Mouse (Mus musculus): Measurements from ENCODE around the gene Efcc1. TPM values are rescaled to one million over a fixed set of nuclear protein-coding genes. Genes with fewer than 3 reads are reported as not detected.

Efcc1 gene
- total RNA-seq, 2 experiments from 2014 or later, result 2.8 to 3.0 TPM

DNA sequence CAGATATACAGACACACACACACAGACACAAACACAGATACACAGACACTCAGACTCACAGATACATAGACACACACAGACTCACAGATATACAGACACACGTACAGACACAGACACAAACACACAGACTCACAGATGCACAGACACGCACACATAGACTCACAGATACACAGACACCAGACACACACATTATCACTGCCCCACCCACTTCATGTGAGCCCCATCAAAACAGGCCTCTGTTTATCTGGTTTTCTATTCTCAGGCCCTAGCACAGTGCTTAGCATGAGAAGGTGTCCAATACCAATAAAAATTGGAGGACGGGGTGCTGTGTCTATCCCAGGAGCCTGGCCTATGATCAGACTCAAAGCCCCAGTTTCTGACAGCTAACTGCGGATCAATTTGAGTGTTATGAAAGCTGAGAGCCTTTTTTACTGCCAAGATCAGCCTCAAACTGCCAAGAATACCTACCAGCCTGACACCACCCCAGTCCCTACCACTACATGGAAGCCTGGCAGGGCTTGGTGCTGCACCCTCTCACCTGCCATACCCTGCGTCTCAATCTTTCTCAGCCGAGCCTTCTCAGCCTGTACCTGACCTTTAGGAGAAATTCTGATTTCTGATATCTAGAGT is 65.7 kb downstream of the Efcc1 start:
- DNase-seq, result no peak

DNA sequence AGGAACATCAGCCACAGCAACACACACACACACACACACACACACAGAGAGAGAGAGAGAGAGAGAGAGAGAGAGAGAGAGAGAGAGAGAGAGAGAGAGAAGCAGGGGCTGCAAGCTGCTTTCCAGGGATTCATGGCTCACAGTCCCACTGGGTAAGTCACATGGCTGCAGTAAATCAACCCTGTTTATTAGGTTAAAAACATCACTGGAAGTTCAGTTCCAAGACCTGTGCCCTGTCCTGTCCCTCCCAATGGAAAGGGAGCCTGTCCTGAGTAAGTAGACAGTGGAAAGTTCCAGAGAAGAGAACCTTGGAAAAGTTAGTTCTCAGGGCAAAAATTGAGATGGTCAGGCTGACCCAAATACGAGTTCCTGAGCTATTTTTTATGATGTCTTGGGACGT is 66.7 kb downstream of the Efcc1 start:
- intact Hi-C loops (cut with DNase I), result no loop called here
- no peak for DNase-seq

More for the DNA sequence above, 65.7 kb downstream of the Efcc1 start:
- intact Hi-C loops (cut with DNase I), result no loop called here

DNA sequence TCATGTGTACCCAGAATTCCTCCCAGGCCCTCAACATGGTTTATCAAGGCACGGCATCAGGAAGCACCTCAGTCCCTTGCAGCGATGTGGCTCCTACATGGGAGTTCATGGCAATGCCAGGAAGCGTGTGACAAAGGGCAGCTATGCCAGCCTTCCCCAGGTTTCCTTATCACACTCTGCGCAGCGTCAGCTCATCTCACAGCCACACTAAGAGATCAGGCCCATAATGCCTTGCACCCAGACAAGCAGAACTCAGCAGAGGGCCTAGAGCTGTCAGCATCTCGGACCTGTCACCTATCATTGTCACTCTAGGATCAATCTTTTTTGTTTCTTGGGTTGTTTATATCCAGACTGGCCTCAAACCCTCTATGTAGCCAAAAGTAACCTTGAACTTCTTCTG is 68.9 kb downstream of the Efcc1 start:
- DNase-seq, result no peak
- intact Hi-C loops (cut with DNase I), result no loop called here

- DNase-seq, result no peak
- intact Hi-C loops (cut with DNase I), result no loop called here
Observed at GRCm38 (mm10) chr6:87802462-87802861, 71.8 kb downstream of the Efcc1 start.

DNA sequence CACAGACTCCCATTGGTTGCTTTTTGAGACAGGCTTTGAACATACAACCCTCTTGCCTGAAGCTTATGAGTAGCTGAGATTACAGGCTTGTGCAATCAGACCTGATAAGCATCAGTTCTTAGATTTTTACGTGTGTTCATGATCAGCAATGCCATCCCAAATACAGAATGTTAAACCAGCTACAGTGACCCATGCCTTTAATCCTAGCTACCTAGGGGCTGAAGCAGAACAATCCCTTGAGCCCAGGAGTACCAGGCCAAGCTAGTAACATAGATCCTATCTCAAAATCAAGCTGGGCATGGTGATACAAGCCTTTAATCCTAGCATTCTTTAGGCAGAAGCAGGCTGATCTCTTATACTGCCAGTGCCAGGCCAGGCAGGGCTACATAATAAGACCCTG is 73.4 kb downstream of the Efcc1 start:
- DNase-seq, result no peak
- intact Hi-C loops (cut with DNase I), result no loop called here

DNA sequence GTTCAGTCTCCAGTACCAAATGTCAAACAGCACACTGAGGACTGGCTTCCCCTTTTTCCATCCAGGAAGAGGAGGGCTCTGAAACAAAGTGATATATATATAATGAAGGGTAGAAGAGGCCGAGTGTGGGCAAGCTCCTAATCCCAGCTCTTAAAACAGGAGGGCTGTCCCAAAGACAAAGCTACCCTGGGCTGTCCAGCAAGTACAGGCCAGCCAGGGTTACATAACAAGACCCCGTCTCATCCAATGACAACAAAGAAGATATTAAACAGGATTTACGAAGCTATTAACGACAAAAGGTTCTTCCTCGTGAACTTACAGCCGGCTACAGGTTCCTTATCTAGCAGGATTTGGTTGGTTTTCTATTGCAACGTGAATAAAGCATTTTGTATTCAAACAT is 74.2 kb downstream of the Efcc1 start:
- DNase-seq, result no peak
- intact Hi-C loops (cut with DNase I), result no loop called here

GRCm38 (mm10) chr6:87805448-87805847 is 74.8 kb downstream of the Efcc1 start:
- intact Hi-C loops (cut with DNase I), result no loop called here
- no peak for DNase-seq

Other genes with a start within 250 kb of the Efcc1 start
- gene Arhgap25, start 197.6 kb upstream of the Efcc1 start, total RNA-seq (2021), result 1 to 10 TPM; 5.2 to 6.5 TPM
- 1 to 10 TPM in 1 of 2 experiments, under 1 TPM in 1; 0.97 to 1.2 TPM for gene Prokr1, start 140.1 kb upstream of the Efcc1 start, total RNA-seq (2021)
- gene Aplf, start 58.7 kb upstream of the Efcc1 start, total RNA-seq (2021), result 1 to 10 TPM; 2.3 to 3.4 TPM
- 1 to 10 TPM in 1 of 2 experiments, under 1 TPM in 1; 0.72 to 1.3 TPM for gene Gp9, start 47.2 kb downstream of the Efcc1 start, total RNA-seq (2021)
- 10 to 100 TPM; 16.9 to 26.4 TPM for gene Rab43, start 81.3 kb downstream of the Efcc1 start, total RNA-seq (2021)
- gene Gm45140, start 104.9 kb downstream of the Efcc1 start, total RNA-seq (2021), result 1 to 10 TPM; 1.6 to 2.9 TPM
- gene Isy1, start 107.9 kb downstream of the Efcc1 start, total RNA-seq (2021), result 10 to 100 TPM; 22.2 to 26.2 TPM
- 100 to 1,000 TPM; 308 to 311 TPM for gene Cnbp, start 120.2 kb downstream of the Efcc1 start, total RNA-seq (2021)
- gene Copg1, start 156.9 kb downstream of the Efcc1 start, total RNA-seq (2021), result 10 to 100 TPM; 65.8 to 72.8 TPM
- 10 to 100 TPM; 13.8 to 13.9 TPM for gene Hmces, start 183.1 kb downstream of the Efcc1 start, total RNA-seq (2021)